Mouse (Mus musculus): ENCODE data around the gene Tlr6.

Gene Tlr6

GRCm38 (mm10) chr5:64932215-64932614, 27.7 kb downstream of the Tlr6 start:
- no peak for DNase-seq (ENCODE audit: low read depth, low spot score)

DNA sequence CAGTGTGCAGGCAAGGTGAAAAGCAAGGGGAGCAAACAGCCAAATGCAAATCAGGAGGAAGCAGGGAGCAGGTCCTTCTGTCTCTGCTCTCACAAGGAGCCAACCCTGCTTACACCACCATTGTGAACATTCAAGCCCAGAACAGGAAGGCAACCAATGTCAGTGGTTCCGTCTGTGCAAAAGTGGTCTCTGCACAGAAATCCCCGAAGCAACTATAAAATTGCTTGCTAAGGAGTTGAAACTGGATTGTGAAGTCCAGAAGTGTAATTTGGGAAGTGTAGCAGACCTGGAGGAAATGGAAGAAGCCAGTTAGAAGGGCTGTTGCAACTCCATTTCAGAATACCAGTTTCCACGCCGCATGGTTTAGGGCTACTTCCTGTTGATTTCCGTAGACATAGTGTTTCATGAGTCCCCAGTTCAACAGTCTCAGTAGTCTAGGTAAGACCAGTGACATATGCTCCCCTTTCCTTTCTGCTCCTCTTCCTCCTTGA, 37.0 kb downstream of the Tlr6 start:
- peak; percentile 48 for DNase-seq (ENCODE audit: low read depth, low spot score)

- DNase-seq (ENCODE audit: low read depth, low spot score): peak; percentile 80
Observed at GRCm38 (mm10) chr5:64918616-64919597, 41.0 kb downstream of the Tlr6 start.

DNA sequence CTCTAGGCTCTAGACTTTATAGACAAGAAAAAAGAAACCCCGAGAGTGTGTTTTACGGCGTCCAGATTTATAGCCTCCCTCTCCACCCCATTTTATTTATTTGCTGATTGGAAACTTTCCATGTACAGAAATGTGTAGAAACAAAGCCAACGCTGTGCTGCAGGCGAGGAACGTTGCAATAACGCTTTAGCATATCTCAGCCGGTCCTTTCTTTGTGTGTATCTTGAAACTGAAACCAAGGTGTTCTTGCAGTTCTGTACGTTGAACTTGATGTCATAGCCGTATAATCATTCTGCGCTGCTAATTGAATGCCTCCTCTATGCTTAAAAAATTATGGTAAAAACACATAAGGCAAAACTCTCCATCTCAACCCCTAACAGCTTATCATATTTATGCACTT, 42.2 kb downstream of the Tlr6 start:
- DNase-seq (ENCODE audit: low read depth, low spot score): peak; percentile 69

- peak; percentile 42 for DNase-seq (ENCODE audit: low read depth, low spot score)
Observed at GRCm38 (mm10) chr5:64917161-64917560, 42.7 kb downstream of the Tlr6 start.

- no peak for DNase-seq (ENCODE audit: low read depth, low spot score)
Observed at GRCm38 (mm10) chr5:64908585-64909284, 51.2 kb downstream of the Tlr6 start.

DNA sequence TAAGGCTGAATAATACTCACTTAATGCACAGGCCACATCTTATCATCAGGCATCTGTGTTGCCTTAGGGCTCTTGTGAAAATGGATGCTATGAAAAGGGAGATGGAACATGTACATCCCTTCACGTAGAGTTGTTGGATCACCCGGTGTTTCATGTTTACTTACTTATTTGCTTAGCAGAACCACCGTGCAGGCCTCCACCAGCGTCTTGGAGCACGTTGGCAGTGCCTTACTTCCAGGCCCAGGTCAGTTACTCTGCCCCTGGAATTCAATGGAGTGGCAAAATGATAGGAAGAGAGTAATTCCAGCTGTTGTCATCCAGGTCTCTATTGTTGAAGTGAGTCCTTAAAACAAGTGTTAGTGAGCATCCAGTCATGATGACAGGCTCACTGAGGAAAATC, 52.0 kb downstream of the Tlr6 start:
- no peak for DNase-seq (ENCODE audit: low read depth, low spot score)

- peak; percentile 87 for DNase-seq (ENCODE audit: low read depth, low spot score)
Observed at GRCm38 (mm10) chr5:64905516-64906271, 54.2 kb downstream of the Tlr6 start.
